Mouse (Mus musculus) gonadal fat pad, adult 2 months (tissue): ENCODE data around the gene Pramef12. TPM values are rescaled to one million over a fixed set of nuclear protein-coding genes. Genes with fewer than 3 reads are reported as not detected.
"Not testable (repeated sequence)": the region's sequence is repeated elsewhere in the genome, so short reads cannot be mapped to it uniquely, and the experiment has no call there.

Experiments used
- DNase-seq: peaks from one replicate; pipeline ENCODE4 v3.0.0-alpha.2; 2012; ENCODE audit warnings: low read depth
- polyA plus RNA-seq: library from polyadenylated mRNA; depleted of rRNA; stranded (reverse); fragments of >200 nt; gene quantifications from 2 replicates; pipeline ENCODE4 v1.2.3, GENCODE M21; 2012; rRNA removed

Pramef12 gene
- polyA plus RNA-seq: 5.5 and 6.4 TPM in 2 replicates

GRCm38 (mm10) chr4:144408290-144408689, at the start of gene Pramef12:
Pramef12 (minus strand) TSS chr4:144408464.
- no peak for DNase-seq

GRCm38 (mm10) chr4:144453217-144453616, 45.0 kb upstream of the Pramef12 start, which contains the start of gene Gm9944:
Gm9944 (minus strand) TSS chr4:144453317.
- DNase-seq: no peak

- DNase-seq: peak; percentile 98
Measured at GRCm38 (mm10) chr4:144448546-144448945, 40.3 kb upstream of the Pramef12 start.

GRCm38 (mm10) chr4:144441582-144441981, 33.3 kb upstream of the Pramef12 start:
- DNase-seq: peak; percentile 99

GRCm38 (mm10) chr4:144441095-144441494, 32.8 kb upstream of the Pramef12 start:
- peak; percentile 86 for DNase-seq

GRCm38 (mm10) chr4:144438672-144439071, 30.4 kb upstream of the Pramef12 start, which contains the start of gene 1700012P22Rik:
1700012P22Rik (minus strand) TSS chr4:144438772.
- no peak for DNase-seq

GRCm38 (mm10) chr4:144433216-144433615, 25.0 kb upstream of the Pramef12 start:
- DNase-seq: peak; percentile 90

- peak; percentile 93 for DNase-seq
Measured at GRCm38 (mm10) chr4:144430723-144431122, 22.5 kb upstream of the Pramef12 start.

- no peak for DNase-seq
Measured at GRCm38 (mm10) chr4:144428868-144429267, 20.6 kb upstream of the Pramef12 start.

GRCm38 (mm10) chr4:144424590-144424989, 16.3 kb upstream of the Pramef12 start:
- DNase-seq: no peak

- no peak for DNase-seq
Measured at GRCm38 (mm10) chr4:144420644-144421043, 12.4 kb upstream of the Pramef12 start.

GRCm38 (mm10) chr4:144406261-144406660, 2.0 kb downstream of the Pramef12 start:
- DNase-seq: no peak

GRCm38 (mm10) chr4:144404456-144405086, 3.7 kb downstream of the Pramef12 start:
- no peak for DNase-seq

GRCm38 (mm10) chr4:144402712-144403111, 5.6 kb downstream of the Pramef12 start:
- DNase-seq: no peak

- no peak for DNase-seq
Measured at GRCm38 (mm10) chr4:144396316-144396715, 11.9 kb downstream of the Pramef12 start.

- DNase-seq: no peak
Measured at GRCm38 (mm10) chr4:144377911-144378310, 30.4 kb downstream of the Pramef12 start, which contains the start of gene Pramef20. Pramef20 (minus strand) TSS chr4:144377933.

- not testable (repeated sequence) for DNase-seq
Measured at GRCm38 (mm10) chr4:144357642-144358041, 50.6 kb downstream of the Pramef12 start, which contains the start of gene Gm13119. Gm13119 (plus strand) TSS chr4:144357942.

Other genes starting within 250 kb of the Pramef12 start
- not detected in 2 replicates for gene Oog3, start 245.8 kb downstream of the Pramef12 start, polyA plus RNA-seq
- gene Oog2, start 217.7 kb downstream of the Pramef12 start, polyA plus RNA-seq: not detected in 2 replicates
- gene C87977, start 195.1 kb downstream of the Pramef12 start, polyA plus RNA-seq: not detected in 2 replicates
- gene Pramel5, start 128.0 kb downstream of the Pramef12 start, polyA plus RNA-seq: 0.05 TPM in 1 of 2 replicates, not detected in the other
- not detected in 2 replicates for gene Gm13128, start 78.2 kb downstream of the Pramef12 start, polyA plus RNA-seq
- not detected in 2 replicates for gene Gm13119, start 50.5 kb downstream of the Pramef12 start, polyA plus RNA-seq
- gene Pramef20, start 30.5 kb downstream of the Pramef12 start, polyA plus RNA-seq: not detected in 2 replicates
- 0.55 and 0.95 TPM in 2 replicates for gene 1700012P22Rik, start 30.3 kb upstream of the Pramef12 start, polyA plus RNA-seq
- not detected in 2 replicates for gene Gm9944, start 44.9 kb upstream of the Pramef12 start, polyA plus RNA-seq
- gene Aadacl3, start 55.3 kb upstream of the Pramef12 start, polyA plus RNA-seq: not detected in 2 replicates
- gene 9430007A20Rik, start 111.4 kb upstream of the Pramef12 start, polyA plus RNA-seq: not detected in 2 replicates
- not detected in 2 replicates for gene Gm13124, start 156.7 kb upstream of the Pramef12 start, polyA plus RNA-seq
- gene Aadacl4, start 205.2 kb upstream of the Pramef12 start, polyA plus RNA-seq: not detected in 2 replicates